Mouse (Mus musculus) C2C12 (cell line): ENCODE results near the gene Plekha5.

Experiments
- CEBPB ChIP-seq: IDR thresholded peaks from one replicate; pipeline ENCODE4 v1.6.1; 2011; ENCODE audit warnings: low read depth, mild to moderate bottlenecking, control low read depth, moderate library complexity
- CTCF ChIP-seq: IDR thresholded peaks from one replicate; pipeline ENCODE4 v1.5.1; 2011; ENCODE audit not compliant: control insufficient read depth, insufficient read depth, insufficient read length
- MAX ChIP-seq: IDR thresholded peaks from one replicate; pipeline ENCODE4 v1.6.1; 2011; ENCODE audit warnings: mild to moderate bottlenecking, control low read depth
- MYOG ChIP-seq: IDR thresholded peaks from one replicate; pipeline ENCODE4 v1.6.1; 2011; ENCODE audit not compliant: control insufficient read depth, insufficient read length; ENCODE audit errors: extremely low read depth
- USF1 ChIP-seq: IDR thresholded peaks from one replicate; pipeline ENCODE4 v1.6.1; 2011; ENCODE audit warnings: low read depth, mild to moderate bottlenecking, control low read depth, moderate library complexity

DNA sequence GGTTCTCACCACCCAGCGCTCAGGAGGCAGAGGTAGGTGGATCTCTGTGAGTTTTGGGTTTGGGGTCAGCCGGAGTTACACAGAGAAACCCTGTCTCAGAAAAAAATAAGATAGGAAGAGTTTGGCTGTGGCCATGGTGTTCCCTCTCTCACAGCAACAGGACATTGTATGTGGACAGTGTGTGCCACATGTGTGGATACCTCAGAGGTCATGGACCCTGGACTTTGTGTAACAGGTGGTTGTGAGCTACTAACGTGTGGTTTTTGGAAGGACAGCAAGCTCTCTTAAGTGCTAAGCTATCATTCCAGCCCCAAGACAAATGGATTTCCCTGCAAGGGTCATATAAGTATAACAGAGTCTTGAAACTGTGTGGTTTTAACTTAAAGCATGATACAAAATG is 151.1 kb downstream of the Plekha5 start:
- TF ChIP-seq CTCF, result no peak
- TF ChIP-seq MAX, result no peak
- TF ChIP-seq MYOG, result no peak
- TF ChIP-seq USF1, result no peak
- no peak for TF ChIP-seq CEBPB
